Mouse (Mus musculus) lung, postnatal 0 days (tissue): Measurements from ENCODE around the gene Prr3.

Experiments used
- CTCF ChIP-seq: IDR thresholded peaks from 2 replicates; pipeline ENCODE4 v1.5.1; 2016; ENCODE audit warnings: antibody characterized with exemption, mild to moderate bottlenecking
- EP300 ChIP-seq: IDR thresholded peaks from 2 replicates; pipeline ENCODE4 v1.6.1; 2016; ENCODE audit warnings: antibody characterized with exemption, mild to moderate bottlenecking, control low read depth

DNA sequence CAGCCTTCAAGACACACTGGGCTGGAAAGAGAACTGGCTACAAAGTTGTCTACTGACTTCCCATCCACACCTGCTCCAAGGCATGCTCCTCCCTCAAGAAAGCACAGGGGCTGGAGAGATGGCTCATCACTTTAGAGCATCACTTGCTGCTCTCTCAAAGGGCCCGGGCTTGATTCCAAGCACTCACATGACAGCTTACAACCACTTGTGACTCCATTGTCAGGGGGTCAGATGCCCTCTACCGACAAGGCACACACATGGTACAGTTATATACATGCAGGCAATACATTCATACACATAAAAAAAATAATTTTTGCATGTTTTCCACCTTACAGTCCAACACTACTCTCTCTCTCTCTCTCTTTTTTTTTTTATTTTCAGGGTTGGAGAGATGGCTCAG is 12.4 kb downstream of the Prr3 start:
- no peak for TF ChIP-seq CTCF
- no peak for TF ChIP-seq EP300
